Mouse (Mus musculus) testis, adult 2 months (tissue): Measurements from ENCODE around the gene Cbx4. TPM values are rescaled to one million over a fixed set of nuclear protein-coding genes. Genes with fewer than 3 reads are reported as not detected.

Experiments used
- H3K27ac ChIP-seq: fragments of 200-500 bp; 2 replicates; pipeline ENCODE4 v1.5.1; 2012; ENCODE audit warnings: low read depth, low read length; ENCODE audit not compliant: control insufficient read depth, insufficient read depth
- H3K27me3 ChIP-seq: fragments of 200-500 bp; 2 replicates; pipeline ENCODE4 v1.6.1; 2012; ENCODE audit warnings: mild to moderate bottlenecking, low read length, moderate library complexity; ENCODE audit not compliant: control insufficient read depth, insufficient read depth
- H3K36me3 ChIP-seq: fragments of 200-500 bp; 2 replicates; pipeline ENCODE4 v1.6.1; 2012; ENCODE audit warnings: mild to moderate bottlenecking, low read length; ENCODE audit not compliant: control insufficient read depth, insufficient read depth
- H3K4me1 ChIP-seq: fragments of 200-500 bp; 2 replicates; pipeline ENCODE4 v1.6.1; 2012; ENCODE audit warnings: low read length; ENCODE audit not compliant: control insufficient read depth, insufficient read depth
- H3K4me3 ChIP-seq: fragments of 200-500 bp; 2 replicates; pipeline ENCODE4 v1.5.1; 2012; ENCODE audit warnings: low read depth, mild to moderate bottlenecking, low read length, moderate library complexity, mixed read lengths; ENCODE audit not compliant: control insufficient read depth
- CTCF ChIP-seq: fragments of 200-500 bp; IDR thresholded peaks from 2 replicates; pipeline ENCODE4 v1.5.1; 2012; ENCODE audit warnings: low read depth, mild to moderate bottlenecking, inconsistent platforms, low read length, moderate library complexity; ENCODE audit not compliant: control insufficient read depth, insufficient read depth, insufficient replicate concordance
- POLR2A ChIP-seq: fragments of 200-500 bp; IDR thresholded peaks from 2 replicates; pipeline ENCODE4 v1.6.1; 2012; ENCODE audit warnings: low read depth, mild to moderate bottlenecking, inconsistent platforms, low read length, moderate library complexity; ENCODE audit not compliant: control insufficient read depth
- polyA plus RNA-seq: library from polyadenylated mRNA; depleted of rRNA; stranded (reverse); fragments of >200 nt; gene quantifications from 2 replicates; pipeline ENCODE4 v1.2.3, GENCODE M21; 2012

The Cbx4 gene
- polyA plus RNA-seq, 1 experiment = 3.3 TPM

DNA sequence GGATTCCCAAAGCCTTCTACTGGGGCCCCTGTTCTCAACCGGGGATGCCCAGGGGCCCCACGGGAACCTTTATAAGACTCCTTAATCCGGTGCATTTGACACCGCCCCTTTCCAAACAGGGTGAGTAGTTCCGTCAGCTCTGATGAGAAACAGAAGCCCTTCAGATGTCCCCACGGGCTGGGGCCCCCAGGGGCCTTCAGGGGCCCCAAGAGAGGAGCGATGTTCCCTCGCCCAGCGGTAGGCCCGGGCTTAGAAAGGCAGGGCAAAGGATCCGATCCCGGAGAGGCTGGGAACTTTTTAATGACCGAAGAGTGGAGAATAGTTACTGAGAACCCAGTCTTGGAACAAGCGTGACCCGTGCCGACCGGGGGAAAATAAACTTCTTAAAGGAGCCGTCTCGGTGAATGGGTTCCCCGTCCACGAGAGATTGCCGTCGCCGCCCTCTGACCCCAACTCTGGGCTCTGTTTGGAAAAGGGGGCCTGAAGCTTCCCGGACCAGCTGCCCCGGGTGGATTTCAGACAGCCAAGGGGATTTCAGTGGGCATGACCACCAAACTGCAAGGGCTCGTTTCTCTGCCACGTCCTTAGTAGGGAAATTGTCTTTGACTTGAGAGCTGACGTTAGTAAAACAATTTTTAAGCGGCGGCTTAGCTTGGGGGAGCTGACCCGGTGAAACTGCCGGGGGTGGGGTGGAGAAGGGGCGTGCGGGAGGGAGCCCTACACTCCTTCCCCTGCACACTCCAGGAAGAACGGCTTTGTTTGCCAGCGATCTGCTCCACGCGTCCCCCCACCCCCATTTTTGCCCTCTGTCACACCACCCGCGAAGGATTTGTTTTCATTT lies 3.4 kb upstream of the Cbx4 start:
- Histone ChIP-seq H3K27ac (no peak overlapping the region), H3K4me3 (no peak overlapping the region; the same call in 1 of the 2 replicates), H3K27me3 (peaks cover 2% of the 10 kb centered on the region; the same call in 1 of the 2 replicates), H3K36me3 (no peaks in the 10 kb centered on the region), H3K4me1 (peaks cover 47% of the 10 kb centered on the region)
- TF ChIP-seq CTCF = no peak
- no peak for TF ChIP-seq POLR2A

DNA sequence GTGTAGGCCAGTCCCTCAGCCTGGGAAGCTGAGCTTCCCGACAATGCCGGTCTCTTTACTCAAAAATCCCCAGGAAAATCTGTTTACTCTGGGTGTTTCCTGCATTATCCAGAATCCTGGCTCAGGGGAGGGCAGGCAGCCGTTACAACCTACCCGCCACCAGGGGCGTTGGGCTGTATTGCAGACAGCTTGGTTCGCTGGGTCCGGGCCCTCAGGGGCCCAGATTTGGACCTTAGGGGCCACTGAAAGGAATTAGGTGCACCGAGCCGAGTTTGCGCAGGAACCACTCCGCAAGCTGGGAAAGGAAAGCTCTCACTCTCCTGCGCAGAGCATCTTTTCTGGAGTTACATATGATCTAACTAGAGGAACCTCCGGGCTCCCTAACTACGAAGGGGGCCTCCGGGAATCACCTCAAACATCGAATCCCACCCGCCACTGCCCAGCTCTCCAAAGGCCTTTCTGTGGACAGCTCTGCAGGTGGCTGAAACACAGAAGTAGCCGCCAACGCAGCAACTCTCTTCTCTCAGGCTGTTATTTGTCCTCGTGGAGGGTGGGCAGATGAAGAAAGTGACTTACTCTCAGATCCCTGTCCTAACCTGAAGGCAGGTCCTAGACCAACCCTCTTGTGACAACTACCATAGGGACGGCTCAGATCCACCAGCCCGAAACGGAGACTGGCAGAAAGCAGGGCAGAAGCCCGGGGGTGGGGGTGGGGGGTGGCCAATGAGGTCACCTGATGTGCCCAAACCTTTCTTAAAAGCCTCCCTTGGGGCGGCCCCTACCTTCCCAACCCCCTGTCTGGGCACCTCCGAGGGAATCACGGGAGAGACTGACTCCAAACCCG lies 2.6 kb upstream of the Cbx4 start:
- TF ChIP-seq CTCF (no peak), POLR2A (no peak)
- no peak overlapping the region for H3K4me3 ChIP-seq
- no peaks in the 10 kb centered on the region for H3K36me3 ChIP-seq
- no peak overlapping the region for H3K27ac ChIP-seq
- peaks cover 2% of the 10 kb centered on the region; the same call in 1 of the 2 replicates for H3K27me3 ChIP-seq
- peaks cover 53% of the 10 kb centered on the region for H3K4me1 ChIP-seq

DNA sequence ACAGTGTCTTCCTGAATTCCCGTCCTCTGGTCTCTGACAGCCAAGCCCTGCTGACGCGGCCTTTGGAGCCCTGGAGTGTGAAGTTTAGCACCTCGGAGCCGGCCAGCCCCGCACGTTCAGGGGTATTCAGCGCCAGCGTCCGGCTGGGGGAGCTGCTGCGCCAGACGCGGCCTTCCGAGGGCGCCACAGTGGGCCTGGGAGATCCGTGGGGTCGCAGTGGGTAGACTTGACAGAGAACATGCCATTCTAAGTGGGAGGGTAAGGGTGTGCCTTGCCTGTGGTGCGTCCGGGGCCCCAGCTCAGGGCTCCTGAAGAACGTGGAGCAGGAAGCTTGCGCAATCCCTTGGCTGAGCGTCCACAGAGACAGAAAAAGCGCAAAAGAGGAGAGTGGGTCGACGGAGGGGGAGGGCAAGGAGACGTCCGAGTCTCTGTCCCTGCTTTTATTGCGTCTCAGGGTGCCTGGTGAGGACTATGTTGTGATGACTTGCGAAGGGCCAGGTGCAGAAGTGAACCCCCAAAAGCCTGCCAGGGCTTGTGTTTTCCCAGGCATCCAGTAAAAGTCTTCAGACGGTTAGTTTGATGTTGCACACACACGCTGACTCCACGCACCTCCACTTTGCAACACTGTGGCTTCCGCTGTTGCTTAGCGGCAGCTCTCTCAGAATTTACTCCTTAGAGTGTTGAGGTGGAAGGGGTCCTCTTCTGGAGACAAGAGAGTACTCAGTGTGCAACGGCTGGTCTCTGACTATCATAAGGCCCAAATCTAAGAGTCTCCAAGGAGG lies 1.5 kb upstream of the Cbx4 start:
- H3K36me3 ChIP-seq = no peaks in the 10 kb centered on the region
- peaks cover 2% of the 10 kb centered on the region; the same call in 1 of the 2 replicates for H3K27me3 ChIP-seq
- H3K4me3 ChIP-seq = no peak overlapping the region; the same call in 1 of the 2 replicates
- TF ChIP-seq CTCF = no peak
- TF ChIP-seq POLR2A = no peak
- H3K4me1 ChIP-seq = peaks cover 64% of the 10 kb centered on the region
- H3K27ac ChIP-seq = peak overlapping the region; percentile 4; the same call in 1 of the 2 replicates

DNA sequence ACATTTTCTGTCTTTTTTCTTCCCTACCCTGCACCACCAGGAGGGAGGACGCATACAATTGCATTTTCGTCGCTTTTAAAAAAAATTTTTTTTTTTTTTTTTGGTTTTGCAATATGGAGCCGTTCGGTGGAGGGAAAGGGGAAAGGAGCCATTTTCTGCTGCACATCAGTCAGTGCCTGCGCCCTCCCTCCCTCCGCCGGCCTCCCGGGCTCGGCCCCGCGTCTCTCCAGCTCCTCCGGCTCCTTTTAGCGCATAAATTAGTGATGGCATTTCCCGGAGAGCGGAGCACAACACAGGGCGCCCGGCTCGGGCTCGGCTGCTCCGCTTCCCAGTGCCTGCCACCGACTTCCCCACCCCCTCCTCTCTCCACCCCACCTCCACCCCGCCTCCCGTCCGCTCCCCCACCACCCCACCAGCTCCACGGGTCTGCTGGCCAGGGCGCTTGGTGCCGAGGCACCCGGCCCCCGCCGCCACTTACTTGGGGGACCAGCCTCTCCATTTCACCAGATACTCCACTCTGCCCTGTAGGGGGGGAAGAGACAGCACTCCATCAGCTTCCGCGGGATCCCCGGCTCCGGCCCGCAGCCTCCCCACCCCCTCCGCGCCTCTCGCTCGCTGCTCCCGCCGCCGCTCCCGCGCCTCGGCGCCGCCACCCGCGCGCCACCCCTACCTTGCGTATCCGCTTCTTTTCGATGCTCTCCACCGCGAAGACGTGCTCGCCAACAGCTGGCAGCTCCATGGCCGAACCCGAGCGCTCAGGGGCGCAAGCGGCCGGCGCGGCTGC lies 550 bp downstream of the Cbx4 start:
- Histone ChIP-seq H3K4me3 (peak overlapping the region; percentile 86), H3K27ac (peak overlapping the region; percentile 73), H3K27me3 (peaks cover 2% of the 10 kb centered on the region; the same call in 1 of the 2 replicates), H3K4me1 (peaks cover 61% of the 10 kb centered on the region), H3K36me3 (no peaks in the 10 kb centered on the region)
- TF ChIP-seq POLR2A (no peak), CTCF (no peak)

DNA sequence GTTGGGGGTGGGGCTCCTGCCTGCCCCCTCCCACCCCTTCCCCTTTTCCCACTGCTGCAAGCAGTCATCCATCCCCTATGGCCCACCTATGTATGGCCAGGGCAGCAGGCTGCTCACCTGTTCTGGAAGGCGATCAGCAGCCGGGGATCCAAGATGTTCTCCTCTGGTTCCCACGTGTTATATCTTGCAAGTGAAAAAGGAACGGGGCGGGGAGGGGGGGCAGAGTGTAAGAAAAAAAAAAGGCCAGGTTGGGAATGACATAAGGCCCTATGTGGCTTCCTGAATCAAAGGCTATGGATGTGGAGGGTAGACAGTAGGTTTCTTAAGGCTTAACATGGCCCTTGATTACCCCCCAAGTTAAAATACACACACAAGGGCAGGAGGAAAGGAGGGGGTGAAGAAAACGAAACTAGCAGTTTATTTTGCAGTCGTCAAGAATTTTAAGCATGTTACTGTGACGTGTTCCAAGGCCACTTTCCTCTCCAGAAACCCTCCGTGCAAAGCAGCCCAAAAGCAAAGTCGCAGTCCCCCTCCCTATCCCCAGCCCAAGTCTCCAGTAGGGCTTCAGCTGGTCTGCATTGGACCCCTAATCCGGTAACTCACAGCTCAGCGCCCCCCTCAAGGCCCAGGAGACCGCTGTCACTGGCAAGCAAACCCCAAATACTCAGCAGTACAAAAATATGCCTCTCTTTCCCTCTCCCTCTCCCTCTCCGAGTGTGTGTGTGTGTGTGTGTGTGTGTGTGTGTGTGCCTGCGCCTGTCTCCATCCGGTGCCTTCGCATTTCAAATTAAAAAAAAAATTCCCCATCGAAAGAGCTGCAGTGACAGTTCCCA lies 1.4 kb downstream of the Cbx4 start:
- peaks cover 2% of the 10 kb centered on the region; the same call in 1 of the 2 replicates for H3K27me3 ChIP-seq

More for the DNA sequence above, 1.4 kb downstream of the Cbx4 start:
- H3K4me3 ChIP-seq = peak overlapping the region; percentile 78
- H3K36me3 ChIP-seq = no peaks in the 10 kb centered on the region
- peak overlapping the region; percentile 61 for H3K27ac ChIP-seq
- peaks cover 54% of the 10 kb centered on the region for H3K4me1 ChIP-seq
- TF ChIP-seq POLR2A (no peak), CTCF (no peak)
